8 mouse cellular contexts compared by ENCODE assay signal in the genomic region with DNA sequence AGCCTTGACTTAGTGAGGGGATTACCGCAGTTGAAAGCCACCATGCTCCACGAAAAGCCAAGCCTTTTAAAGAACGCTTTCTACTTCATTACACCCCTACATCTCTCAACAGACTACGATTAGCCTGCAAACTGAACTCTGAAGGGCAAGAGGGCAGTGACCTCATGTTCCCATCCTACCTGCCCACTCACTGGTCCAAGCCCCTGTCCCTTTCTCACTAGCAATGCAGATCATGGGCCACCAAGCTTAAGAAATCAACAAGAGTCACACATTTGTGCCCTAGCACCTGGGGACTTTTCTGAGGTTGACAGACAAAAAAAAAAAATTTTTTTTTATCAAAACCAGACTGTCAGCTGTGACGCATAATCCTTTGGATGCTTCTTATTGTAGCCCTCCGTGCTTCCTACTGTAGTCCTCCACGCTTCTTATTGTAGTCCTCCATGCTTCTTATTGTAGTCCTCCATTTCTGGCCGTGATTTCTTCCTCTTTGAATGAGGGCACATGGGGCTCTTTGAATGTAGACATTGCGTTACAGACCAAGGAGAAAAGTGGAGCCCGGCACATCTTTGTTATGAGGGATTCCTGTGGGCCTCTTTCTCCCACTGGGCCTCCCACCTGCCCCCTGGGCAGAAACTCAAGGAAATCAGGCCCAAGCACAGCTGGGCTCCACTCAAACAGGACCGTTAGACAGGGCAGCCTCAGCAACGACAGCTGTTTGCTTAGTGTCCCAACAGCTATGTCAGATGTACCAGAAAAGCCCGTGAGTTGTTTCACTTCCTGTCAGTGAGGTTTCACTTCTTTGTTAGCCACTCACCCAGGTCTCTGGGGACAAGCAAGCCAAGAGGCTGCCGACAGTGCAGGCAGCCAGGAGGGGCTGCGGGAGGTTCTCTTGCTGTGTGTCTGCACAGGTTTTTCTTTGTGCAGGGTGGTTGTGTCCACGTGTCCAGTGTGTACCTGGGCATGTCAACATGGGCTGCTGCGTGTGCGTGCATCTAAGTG. TPM values are rescaled to one million over a fixed set of nuclear protein-coding genes. Genes with fewer than 3 reads are reported as not detected.
DNase-seq lines count a peak whose midpoint lies in the region; TF ChIP-seq lines count a peak whose summit lies in the region.

No protein-coding gene starts in this region.

- no peak for TF ChIP-seq CTCF in gastrocnemius, adult 2 months (IDR thresholded peaks at IDR 0.05)

- no peak for DNase-seq in gastrocnemius, adult 2 months
- DNase-seq in gastrocnemius, adult 8-10 months (ENCODE audit: low spot score in 2 of 2): no peak
- peak; percentile 66 for DNase-seq in CD4-positive helper T cell, adult 2 months (ENCODE audit: low read depth, low spot score)
- peak; percentile 60 to 77 for DNase-seq in heart, adult 9 months (ENCODE audit: low spot score in 2 of 2)
- peak; percentile 54 for DNase-seq in lung, postnatal 4 days
- peak; percentile 68 to 71 for DNase-seq in thymus, postnatal 36 days
- no peak for DNase-seq in cerebellum, postnatal 36 days
- DNase-seq in cerebellum, adult 11-12 months: no peak

- intact Hi-C loops in gastrocnemius, adult 2 months (cut with DNase I): no loop called here

- no peak overlapping the region for H3K4me3 ChIP-seq in gastrocnemius, adult 2 months

- H3K27ac ChIP-seq in gastrocnemius, adult 2 months: peak overlapping the region; percentile 53; the same call in 1 of the 2 replicates

RNA-seq across cellular contexts. Expression of gene Hdhd5, which starts 36.1 kb away (rescaled TPM):
- 10 to 100 TPM; 19.4 to 28.5 TPM for total RNA-seq in gastrocnemius, adult 2 months (2021)
- 10 to 100 TPM; 21.1 to 23.2 (median 22.1) TPM for total RNA-seq in gastrocnemius, adult 8-10 months (2022)

Comparison
In these comparisons a context has a peak if more than half of its experiments do, and no peak if none do; other contexts are left out.
1. DNase-seq: peak in CD4-positive helper T cell, adult 2 months (single experiment), heart, adult 9 months (2 of 2), lung, postnatal 4 days (2 of 2) and thymus, postnatal 36 days (2 of 2); none in gastrocnemius, adult 2 months (single experiment), gastrocnemius, adult 8-10 months (0 of 2), cerebellum, postnatal 36 days (0 of 2) and cerebellum, adult 11-12 months (single experiment).